Mouse (Mus musculus): ENCODE results near the gene Arel1.

The Arel1 gene

DNA sequence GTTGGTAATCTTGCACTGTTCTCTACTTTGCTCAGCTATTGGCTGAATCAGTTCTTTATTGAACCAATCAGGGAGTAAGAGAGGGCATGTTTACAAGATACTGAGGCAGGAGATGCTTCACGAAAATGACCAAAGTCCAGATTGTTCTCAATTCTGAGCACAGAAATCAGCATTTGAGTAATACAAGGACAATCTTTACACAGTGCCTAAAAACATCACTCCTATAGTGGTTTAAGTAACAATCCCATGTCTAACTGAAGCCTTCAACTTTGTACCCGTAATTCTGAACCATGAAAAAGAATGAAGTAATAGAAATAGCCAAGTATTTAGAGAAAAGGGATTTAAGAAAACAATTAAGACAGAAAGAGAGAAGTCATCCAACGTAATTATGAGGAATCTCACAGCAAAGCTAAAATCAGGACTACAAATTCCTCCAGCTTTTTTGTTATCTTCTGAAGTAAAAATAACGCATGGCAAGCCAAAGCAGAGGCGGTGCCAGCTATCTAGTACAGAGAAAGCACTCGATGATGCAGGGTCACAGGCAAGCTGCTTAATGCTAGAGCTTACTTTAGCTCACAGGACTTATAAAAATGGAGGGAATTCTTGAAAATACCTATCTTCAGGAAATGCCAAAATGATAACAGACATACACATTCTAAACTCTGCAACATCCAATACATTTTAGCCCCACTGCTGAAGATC lies 22.0 kb downstream of the Arel1 start:
- DNase-seq, result no peak

GRCm38 (mm10) chr12:84947894-84948583 lies 22.7 kb downstream of the Arel1 start:
- no peak for DNase-seq

DNA sequence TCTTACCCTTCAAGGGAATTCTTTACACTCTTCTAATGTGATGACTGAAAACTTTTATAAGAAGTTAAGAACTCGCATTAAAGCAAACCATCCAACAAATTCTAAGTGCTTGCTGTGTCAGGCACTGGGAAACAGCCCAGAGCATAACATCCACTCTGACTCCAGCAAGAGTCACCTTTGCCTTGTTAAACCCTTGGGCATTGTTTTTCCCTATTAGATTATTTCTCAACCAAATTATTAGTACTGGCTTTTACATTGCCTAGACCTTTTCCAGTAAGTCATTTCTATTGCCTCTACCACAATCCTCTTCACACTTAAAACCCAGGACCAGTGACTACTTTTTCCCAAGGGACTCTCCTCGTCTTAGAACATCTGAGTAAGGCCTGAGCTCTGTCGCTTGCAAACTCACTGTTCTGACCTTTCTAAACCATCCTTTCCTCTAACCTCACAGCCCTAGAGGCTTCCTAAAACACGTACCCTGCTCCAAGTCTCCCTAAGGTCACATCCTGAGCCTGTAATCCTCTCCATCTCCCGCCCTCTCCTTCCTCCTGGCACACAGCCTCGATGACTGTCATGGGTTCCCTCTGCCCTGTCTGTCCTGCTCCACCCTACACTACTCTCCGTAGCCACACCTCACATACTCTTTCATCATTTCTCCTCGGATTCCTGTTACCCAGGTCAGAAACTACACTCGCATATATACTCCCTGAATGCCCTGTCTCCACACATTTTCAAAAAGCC lies 25.7 kb downstream of the Arel1 start:
- no peak for DNase-seq

DNA sequence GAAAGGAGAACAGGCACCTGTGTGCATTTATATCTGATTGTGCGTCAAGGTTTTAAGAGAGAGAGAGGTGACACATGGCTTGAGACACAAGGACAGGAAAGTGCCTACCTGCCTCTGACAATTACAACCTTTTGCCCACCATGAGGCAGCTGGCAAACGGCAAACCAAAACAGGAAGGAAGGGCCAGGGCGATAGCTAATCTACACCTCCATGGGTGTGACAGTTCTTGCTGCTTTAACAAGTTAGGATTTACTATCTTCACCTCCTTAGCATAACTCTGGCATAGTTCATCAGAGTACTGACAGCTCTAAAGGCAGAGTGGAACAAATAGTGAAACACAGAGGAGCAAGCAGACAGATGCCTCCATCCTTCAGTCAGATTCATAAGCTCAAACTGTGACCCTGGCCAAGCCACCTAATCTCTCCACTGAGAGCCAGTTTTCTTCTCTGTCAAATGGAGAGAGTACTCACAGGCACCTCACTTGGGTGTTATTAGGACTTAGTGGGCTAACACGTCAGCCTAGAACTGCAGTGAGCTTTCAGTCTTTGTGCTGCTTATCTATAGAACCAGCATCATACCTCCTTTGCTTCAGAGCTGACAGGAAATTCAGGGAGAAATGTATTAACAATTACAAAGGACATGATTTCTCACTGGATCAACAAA lies 26.4 kb downstream of the Arel1 start:
- no peak for DNase-seq

DNA sequence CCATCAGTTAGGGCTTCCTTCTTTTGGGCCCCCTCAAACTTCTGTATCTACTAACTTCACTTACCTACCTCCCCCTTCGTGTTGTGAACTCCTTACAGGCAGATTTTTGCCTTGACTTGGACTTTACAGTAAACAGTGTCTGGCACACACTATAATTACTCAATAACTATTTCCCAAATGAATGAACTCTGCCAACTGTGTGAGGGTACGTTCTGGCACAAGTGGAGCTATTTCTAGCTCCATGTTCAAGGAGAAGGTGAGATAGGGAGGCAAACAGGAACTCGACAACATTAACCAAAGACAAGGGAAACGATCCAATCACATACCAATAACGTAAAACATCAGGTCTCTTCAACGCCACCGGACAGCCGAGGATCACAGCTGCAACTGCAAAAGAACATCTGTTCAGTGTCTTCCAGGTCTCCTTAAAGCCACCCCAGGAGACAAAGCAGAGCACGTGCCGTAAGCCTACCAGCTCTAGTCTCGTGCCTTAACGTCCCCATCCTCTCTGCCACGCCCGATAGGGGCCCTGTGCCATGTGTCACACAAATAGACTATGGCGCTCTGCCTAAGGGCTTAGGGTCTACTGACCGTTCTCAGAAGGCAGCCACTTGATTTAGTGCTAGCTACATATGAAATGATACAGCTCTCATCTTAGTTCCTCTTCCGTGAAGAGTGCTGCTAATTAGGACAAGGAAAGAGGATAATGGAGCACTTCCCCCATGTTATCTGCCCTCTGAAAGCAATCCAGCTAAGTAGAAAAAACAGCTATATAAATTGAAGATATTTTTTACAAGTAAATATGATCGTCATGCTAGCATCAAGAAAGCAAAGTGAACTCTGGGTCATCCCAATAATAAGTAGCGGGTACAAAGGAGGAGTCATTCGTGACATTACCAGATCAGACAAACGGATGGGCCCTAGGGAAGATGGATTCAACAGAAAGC lies 27.4 kb downstream of the Arel1 start:
- DNase-seq, result no peak

GRCm38 (mm10) chr12:84941717-84942116 lies 29.0 kb downstream of the Arel1 start:
- no peak for DNase-seq

GRCm38 (mm10) chr12:84940343-84940742 lies 30.4 kb downstream of the Arel1 start:
- DNase-seq, result no peak

- DNase-seq, result no peak
Measured at GRCm38 (mm10) chr12:84939117-84939516, 31.6 kb downstream of the Arel1 start.

DNA sequence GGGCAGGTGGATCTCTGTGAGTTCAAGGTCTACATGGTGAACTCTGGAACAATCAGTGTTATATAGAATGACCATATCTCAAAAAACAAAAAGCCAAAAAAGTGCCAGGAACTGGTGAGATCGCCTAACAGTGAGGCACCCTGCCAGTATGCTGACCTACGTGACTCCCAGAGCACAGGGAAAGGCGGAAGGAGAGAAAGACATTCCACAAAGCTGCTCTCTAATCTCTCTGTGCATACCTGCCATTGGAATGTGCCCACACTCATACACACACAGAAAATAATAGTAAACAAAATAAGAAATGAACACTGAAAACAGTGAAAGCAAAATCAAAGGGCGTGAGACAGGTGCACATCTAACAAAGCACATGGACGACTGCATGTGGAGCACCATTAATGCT lies 35.4 kb downstream of the Arel1 start:
- no peak for DNase-seq

DNA sequence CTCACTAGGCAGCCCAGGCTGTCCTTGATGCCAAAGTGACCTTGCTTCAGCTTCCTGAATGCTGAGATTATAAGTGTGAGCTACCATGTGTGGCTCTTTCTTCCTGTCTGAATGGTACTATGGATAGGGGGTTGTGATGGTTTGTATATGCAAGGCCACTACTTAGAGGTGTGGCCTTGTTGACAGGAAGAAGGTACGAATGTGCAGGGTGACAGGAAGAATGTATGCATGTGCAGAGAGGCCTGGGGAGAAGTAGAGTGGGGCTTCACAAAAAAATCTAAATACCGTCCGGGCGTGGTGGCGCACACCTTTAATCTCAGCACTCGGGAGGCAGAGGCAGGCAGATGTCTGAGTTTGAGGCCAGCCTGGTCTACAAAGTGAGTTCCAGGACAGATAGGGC lies 38.5 kb downstream of the Arel1 start:
- no peak for DNase-seq

GRCm38 (mm10) chr12:84926542-84926941 lies 44.2 kb downstream of the Arel1 start:
- no peak for DNase-seq

DNA sequence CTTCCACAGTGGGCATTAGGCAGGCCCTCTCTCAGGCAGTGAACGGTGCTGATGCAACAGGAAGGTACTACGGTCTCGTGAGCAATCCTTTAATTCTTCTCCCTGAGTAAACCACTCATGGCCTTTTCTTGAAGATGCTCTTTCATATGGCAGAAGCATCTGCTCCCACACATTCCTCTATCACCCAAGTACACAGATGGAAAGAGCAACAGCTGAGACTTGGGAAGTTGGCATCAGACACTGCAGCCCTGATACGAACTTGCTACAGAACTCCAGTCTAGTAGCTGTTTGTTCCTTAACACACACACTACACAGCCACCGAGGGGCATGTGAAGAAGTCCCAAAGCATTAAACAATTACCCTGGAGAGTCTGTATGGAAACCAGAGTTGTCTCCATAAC lies 46.4 kb downstream of the Arel1 start:
- no peak for DNase-seq

DNA sequence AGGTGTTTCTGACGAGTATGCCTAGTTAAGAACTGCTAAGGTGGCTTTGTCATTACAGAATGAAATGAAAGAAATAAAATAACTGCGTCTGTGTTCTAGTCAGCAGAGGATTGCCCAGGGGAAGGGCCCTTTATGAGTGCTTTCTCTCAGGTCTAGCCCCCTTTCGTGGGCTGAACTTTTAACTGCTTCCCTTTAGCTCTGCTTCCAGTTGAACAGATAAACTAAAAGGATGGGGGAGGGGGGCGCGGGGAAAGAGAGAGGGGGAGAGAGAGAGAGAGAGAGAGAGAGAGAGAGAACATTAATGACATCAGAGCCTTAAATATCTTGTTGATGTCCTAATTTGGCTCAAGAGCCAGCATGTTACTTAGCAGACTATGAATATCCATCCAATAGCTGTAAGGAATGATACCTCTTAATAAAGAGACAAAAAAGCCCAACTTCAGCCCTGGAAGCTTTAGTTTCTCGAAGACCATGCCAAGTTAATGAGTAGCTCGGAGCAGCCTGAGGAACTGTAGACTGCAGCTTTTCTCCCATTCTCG lies 48.8 kb downstream of the Arel1 start:
- no peak for DNase-seq

- DNase-seq, result no peak
Measured at GRCm38 (mm10) chr12:84918809-84919208, 51.9 kb downstream of the Arel1 start.

GRCm38 (mm10) chr12:84917799-84918198 lies 52.9 kb downstream of the Arel1 start:
- DNase-seq, result no peak

- no peak for DNase-seq
Measured at GRCm38 (mm10) chr12:84914959-84915358, 55.7 kb downstream of the Arel1 start.

GRCm38 (mm10) chr12:84912652-84913104 lies 58.0 kb downstream of the Arel1 start:
- no peak for DNase-seq

DNA sequence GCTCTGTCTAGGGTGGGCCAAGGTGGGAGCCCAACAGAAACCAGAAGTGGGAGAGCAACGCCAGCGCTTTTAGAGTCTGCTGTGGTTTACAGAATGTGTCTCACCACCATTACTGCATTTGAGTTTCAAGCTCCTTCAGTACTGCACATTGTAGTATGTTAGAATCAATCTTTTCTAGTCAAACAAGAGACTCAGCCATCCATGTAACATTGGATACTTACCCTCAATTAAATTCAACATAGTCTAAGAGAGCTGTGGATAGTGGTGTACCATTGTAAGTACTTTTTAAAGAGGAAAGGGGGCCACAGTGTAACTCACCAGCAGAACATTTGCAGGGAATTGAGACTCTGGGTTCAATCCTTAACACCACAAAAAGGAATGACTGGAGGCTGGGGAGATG lies 59.1 kb downstream of the Arel1 start:
- DNase-seq, result no peak

GRCm38 (mm10) chr12:84910066-84910465 lies 60.6 kb downstream of the Arel1 start:
- no peak for DNase-seq

GRCm38 (mm10) chr12:84907627-84908480 lies 62.8 kb downstream of the Arel1 start:
- DNase-seq, result no peak
